Mouse (Mus musculus) CH12.LX (cell line): ENCODE measurements around the gene Pram1.

Experiments
- BHLHE40 ChIP-seq: IDR thresholded peaks from 2 replicates; pipeline ENCODE4 v1.6.1; 2011; ENCODE audit warnings: mild to moderate bottlenecking, low read depth, low read length, improper control_type of control experiment
- CTCF ChIP-seq, 2 experiments: IDR thresholded peaks in 1 of 2; conservative IDR thresholded peaks in 1 of 2; 2 replicates each; pipeline ENCODE4 v1.5.1; 2011 to 2012; ENCODE audit warnings: low read depth in 2 of 2, low read length in 2 of 2, improper control_type of control experiment in 1 of 2, inconsistent platforms in 1 of 2, mild to moderate bottlenecking in 1 of 2, moderate library complexity in 1 of 2
- MXI1 ChIP-seq: IDR thresholded peaks from 2 replicates; pipeline ENCODE4 v1.6.1; 2011; ENCODE audit warnings: mild to moderate bottlenecking, low read depth, low read length, improper control_type of control experiment
- NELFE ChIP-seq: IDR thresholded peaks from 2 replicates; pipeline ENCODE4 v1.6.1; 2011; ENCODE audit warnings: low read depth, low read length, improper control_type of control experiment
- TBP ChIP-seq: conservative IDR thresholded peaks from 2 replicates; pipeline ENCODE4 v1.6.1; 2011; ENCODE audit warnings: low read depth, low read length, improper control_type of control experiment
- USF1 ChIP-seq: IDR thresholded peaks from 2 replicates; pipeline ENCODE4 v1.6.1; 2014; ENCODE audit warnings: low read depth, mild to moderate bottlenecking, inconsistent platforms, low read length, improper control_type of control experiment

GRCm38 (mm10) chr17:33676086-33676485 is 38.2 kb downstream of the Pram1 start:
- TF ChIP-seq USF1 (no peak), NELFE (no peak), CTCF (conservative IDR thresholded peaks at IDR 0.05 in 1 of 2, IDR thresholded peaks at IDR 0.05 in 1 of 2; ENCODE audit: low read depth in 2 of 2, low read length in 2 of 2) (no peak), TBP (no peak), BHLHE40 (no peak), MXI1 (no peak)
